Mouse (Mus musculus) spleen, postnatal 14 days (tissue): ENCODE measurements around the gene Pmfbp1.

Source experiments
- DNase-seq, 2 experiments: peaks; one replicate each; pipeline ENCODE4 v3.0.0; 2021 to 2022; ENCODE audit warnings: low spot score in 2 of 2

Pmfbp1 gene

DNA sequence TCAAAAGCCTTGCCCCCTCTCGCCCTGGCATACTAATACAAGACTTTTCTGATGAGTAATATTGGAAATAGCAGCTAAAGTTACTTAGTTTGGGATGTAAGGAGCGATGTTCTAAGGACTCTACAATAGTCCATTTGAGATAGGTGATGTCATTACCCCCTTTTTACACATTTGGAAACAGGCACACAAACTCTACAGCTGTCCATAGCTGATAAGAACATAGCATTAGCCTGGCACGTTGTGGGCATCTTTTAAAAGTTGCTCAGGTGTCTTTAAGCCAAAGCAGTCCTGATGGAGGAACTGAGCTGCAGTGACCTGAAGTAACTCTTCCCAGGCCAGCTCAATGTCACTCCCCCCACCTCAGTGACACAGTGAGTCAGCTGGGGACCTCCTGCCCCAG, 97.5 kb downstream of the Pmfbp1 start:
- no peak for DNase-seq

DNA sequence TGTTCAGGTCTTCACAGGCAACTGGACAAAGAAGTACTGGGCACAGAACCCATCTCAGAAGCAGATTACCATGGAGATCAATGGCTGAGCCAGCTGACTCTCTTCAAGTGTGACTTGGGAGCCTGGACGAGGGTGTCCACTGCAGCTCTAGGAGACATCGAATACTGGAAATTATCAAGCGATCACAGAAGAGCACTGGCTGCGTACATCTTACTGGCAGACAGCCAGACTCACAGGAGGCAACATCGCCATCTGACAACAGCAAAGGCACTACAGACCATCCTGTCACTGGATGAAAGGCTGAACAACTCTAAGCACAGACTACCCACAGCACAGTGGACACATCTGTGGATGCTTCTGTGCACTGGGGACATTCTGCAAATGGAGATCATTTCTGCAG, 98.3 kb downstream of the Pmfbp1 start:
- DNase-seq = no peak
